Mouse (Mus musculus): ENCODE measurements around the gene Dedd2.
A peak's percentile ranks its signal among the peaks of the same experiment; 100 is the strongest.

The Dedd2 gene

DNA sequence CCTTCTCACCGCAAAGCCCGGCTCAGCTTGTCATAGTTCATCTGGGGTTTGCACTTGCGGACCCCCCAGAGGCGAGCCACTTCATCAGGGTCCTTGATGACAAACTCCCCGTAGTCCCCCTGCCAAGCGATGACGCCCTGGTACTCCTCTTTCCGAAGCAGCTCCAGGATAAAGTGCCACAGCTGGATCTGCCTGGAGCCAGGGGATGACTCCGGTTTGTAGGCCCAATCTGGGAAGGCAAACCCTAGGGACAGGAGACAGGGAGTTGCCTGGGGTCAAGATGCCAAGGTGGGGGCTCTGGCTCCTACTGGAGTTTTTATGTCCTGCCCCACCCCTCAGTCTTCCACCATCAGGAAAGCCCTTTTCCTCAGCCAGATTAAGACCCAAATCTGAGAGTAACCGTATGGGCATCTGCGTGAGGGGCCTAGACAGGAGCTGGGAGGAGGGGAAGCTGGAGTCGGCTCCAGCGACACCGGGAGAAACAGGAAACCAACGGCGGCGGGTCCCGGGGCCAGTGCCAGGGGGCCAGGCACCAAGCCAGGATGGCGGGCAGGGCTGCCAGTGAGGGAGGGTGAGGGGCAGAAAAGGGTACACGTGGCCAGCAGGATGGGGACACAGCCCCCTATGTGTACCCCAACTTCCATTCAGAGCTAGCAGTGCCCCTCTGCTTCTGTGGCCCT lies 25.8 kb upstream of the Dedd2 start:
- DNase-seq: peak; percentile 78

DNA sequence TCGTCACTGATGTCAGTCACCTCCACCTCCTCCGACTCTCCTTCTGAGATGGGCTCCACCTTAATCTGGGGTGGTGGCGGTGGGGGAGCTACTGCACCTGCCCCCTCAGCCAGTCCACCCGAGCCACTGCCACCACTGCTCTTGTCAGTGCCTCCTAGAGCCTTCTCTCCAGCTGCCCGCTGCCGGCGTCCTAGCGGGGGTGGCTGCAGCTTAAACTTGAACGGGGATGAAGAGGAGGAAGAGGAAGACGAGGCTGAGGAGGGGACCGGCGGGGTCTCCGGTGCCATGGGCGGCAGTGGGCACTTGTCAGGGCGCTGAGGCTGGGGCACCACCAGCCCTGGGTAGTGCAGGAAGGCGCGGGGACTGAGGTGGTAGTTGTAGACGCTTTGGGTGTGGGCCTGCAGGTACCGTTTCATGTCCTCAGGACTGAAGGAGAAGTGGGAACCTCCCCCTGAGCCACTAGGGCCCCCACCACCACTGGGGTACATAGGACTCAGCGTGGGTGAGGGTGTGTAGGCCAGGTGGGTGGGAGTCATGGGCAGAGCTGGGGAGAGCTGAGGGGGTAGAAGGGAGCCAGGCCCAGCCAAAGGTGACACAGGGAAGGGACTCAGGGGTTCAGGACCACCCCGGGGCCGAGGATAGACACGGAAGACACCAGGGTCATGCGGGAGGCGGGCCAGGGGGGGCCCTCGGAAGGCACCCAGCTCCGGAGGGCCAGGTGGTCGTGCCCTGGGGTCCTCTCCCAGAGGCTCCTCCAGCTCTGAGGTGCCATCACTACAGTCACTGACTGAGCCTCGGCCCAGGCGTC lies 24.4 kb upstream of the Dedd2 start:
- no peak for DNase-seq

DNA sequence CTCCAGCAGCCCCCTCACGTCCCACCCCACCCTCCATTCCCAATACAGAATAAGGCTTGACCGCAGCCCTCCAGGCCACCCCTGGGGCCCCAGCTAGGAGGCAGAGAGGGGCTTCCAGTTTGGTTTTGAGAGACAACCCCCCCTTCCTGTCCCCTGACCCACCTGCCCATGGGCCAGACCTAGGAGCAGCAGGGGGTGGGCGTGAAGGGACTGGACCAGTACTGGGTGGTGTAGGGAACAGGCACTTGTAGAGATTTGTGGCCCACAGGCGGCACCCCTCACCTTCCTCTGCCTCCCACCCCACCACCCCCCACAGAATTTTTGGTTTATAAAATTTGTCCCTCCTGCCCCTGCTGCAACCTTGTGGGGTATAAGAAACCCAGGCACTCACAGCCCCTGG lies 22.9 kb upstream of the Dedd2 start:
- no peak for DNase-seq

DNA sequence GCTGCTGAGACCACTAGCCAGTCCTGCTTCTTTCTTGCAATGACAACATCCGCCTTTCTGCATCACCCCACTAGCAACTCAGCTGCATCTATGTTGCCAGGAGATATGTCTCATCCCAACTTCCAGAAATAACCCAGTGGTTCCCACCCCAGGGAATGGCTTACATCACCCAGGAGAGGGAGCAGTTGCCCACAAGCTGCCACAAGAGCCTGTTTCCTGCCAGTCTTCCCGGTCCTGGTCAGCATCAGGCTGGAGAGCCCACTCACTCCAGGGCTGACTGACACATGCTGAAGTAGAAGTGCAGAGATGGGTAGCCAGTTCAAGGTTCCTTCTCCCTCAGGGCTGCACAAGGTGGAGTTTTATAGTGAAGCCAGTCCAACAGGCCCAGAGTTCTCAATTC lies 20.6 kb upstream of the Dedd2 start:
- peak; percentile 90 for DNase-seq

DNA sequence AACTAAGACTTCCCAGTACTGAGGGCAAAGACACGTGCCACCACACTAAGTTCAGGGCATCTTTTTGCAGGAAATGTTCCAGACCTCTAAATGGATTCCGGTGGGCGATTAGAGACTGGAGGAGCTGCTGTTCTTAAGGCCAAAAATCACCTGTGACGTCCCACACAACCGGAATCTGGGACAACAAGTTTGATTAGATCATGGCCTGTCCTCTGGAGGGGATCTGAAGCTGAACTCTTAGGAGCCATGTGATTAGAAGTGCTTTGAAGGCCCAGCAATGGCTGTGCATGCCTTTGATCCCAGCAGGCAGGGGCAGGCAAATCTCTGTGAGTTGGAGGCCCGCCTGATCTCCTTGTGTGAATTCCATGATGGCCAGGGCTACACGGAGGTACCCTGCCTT lies 20.2 kb upstream of the Dedd2 start:
- DNase-seq: no peak

DNA sequence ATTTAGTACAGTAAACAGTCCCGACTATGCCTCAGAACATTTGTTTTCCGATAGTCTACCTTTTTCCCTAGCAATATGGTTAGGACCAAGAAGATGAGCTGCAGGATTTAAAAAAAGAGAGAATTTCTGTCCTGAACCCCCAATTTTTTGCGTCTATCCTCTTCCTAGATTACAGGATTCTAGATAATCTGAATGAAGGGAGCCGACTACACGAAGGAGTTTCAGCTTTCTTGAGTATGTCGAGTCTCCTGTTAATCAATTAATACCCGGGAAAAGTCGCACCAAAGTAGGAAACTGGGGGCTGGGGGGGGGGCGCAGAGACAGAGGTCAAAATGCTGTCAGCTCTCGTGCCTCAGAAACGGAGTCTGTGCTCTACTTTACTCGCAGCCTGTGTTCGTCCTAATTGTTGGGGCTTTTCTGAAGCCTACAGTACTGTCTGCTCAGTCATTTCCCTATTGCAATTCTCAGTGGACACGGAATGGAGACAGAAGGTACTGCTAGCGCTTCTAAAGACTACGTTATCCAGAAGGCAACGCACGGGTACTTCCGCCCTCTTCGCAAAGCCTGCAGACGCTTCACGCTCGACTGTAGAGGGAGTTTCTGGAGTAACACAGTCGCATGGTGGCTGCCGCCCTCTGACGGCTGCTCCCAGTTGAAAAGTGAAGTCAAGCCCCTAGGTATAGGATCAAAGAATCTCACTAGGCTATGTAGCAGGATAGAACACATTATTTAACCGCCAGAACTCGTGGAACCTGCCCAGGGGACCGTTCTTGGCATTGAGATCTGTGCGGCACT lies 18.6 kb upstream of the Dedd2 start:
- peak; percentile 95 for DNase-seq

DNA sequence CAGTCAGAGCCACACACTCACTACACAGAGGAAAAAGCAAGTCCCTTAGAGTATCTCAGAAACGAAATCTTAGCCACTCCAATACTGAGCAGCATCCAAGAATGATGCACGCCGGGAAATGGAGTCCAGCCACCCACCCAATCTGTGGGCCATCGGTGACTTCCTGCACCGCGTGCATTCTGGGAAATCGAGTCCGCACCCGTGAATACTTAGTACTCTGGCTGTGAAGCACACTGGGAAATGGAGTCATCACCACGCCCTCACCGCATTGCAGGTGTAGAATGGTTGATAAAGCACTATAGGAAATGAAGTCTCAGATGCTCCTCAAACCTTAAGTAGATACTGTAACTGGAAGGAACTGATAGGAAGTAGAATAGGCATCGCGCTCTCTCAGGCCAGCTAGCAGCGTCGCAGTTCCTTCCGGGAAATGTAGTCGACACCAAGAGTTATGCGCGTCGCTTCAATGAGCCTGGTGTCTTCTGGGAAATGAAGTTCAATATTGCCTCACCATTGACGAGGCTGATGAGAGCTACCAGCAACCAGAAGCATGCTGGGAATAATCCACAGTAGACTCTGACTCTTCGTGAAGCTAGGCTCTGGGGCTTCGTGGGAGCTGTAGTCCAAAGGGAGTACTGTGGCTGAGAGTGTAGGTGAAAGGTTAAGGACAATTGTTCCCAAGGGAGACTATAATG lies 17.7 kb upstream of the Dedd2 start:
- DNase-seq: peak; percentile 97

DNA sequence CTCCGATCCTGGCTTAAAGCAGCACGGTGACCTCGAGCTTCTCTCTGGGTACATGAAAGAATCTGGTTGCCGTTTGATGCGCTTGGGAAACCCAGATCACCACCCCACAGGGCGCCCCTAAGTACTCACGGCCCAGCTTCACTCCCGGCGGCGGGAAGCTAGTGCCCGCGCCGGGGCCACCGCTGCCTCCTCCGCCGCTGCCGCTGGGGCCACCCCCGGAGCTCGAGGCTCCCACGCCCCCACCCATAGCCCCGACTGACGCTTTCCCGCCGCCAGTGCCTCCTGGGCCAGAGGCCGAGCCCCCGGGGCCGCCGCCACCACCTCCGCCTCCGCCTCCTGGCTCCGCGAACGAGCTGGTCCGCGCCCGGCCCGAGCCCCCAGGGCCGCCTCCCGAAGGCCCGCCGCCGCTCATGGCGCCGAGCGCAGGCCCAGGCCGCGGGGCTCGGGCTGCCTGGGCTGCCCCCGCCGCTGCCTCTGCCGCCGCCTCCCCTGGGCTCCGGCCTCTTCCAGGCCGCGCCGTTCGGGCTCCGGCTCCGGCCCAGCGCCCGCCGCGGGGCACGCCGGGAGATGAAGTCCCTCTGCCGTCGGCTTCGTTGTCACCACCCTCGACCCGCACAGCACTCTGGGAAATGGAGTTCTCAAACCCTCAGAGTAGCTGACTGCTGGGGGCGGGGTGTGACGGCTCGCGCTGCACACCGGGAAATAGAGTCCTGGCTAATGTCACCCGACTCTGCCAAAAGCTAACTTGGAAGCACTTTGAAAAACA lies 17.0 kb upstream of the Dedd2 start, which contains the start of gene Gsk3a:
Gsk3a (minus strand) TSS at position 603 of the 766 bp plus-strand sequence.
- peak; percentile 98 for DNase-seq

DNA sequence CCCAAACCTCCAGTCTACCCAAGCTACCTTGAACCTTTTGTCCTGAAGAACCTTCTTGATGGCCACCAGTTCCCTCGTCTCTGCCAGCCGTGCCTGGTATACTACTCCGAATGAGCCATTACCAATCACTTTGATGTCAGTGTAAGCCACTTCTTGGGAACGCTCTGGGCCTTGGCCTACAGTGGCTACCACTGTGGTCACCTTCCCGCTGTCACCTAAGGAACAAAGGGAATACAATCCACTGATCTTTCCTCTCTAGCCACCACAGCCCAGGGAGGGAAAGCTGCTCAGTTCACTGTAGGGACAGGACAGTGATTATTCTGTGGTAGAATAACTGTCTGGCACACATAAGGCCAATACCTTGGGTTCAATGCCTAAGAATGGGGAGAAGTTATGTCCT lies 15.1 kb upstream of the Dedd2 start:
- DNase-seq: no peak

DNA sequence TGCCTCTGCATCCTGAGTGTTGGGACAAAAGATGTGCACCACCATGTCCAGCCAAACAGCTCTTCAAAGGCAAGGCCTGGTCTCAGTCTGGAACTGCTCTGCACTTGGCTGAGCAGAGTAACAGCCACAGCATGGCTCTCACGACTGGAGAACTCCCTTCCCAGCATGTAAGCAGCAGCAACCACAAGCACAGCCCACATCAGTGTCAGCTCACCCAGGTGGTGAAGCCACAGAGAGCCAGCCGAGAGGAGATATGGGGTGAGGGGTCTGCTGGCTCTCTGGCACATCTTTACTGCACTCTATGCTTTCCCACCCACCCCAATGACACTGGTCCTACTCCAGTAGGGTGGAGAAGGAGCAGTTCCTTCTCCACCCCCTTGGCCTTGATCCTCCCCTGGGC lies 12.6 kb upstream of the Dedd2 start:
- DNase-seq: no peak

DNA sequence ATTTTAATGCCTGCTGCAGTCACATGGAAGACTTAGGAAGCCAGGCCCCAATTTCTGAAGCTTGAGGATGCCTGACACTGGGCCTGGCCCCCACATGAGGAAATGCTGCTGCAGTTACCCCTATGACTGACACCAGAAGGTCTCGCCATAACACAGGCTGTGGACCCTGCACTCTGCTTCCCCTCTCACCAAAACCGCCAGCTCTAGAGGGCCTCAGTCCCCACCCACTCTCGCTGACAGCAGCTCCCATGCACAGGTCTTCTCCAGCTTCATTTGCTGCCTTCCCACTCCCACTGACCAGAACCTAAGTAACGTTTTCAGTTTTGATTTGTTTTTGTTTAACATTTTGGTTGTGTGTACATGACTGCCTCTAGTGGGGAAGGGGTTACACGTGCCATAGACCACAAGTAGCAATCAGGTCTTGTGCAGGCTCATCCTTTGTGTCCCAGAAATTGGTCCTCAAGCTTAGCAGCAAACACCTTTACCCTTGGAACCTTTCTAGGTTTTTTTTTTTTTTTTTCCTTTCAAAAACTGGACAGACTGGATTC lies 11.8 kb upstream of the Dedd2 start:
- no peak for DNase-seq

DNA sequence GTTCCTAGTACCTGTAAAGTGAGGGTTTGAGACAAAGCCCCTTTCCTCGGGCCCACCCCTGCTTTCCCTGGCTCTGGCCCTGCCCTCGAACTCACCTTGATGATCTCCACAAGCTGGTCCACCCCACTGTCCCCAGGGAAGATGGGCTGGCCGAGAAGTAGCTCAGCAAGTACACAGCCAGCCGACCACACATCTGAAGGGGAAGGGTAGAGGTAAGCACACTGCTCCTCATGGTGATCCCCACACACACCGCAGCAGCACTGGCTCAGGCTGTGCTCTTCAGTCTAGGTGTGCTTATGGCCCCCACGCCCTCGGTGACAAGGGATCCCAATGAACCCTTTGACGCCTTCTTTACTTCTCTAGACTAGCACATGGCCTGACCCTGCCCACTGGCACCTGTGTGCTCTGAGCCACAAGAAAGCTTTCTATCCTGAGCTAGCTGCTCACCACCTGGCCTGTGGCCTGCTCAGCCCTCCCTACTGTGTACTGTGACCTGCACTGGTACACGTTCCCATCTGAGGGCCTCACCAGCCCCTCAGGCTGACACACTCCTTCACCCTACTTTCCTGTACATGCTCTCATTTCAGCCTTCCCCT lies 10.4 kb upstream of the Dedd2 start:
- DNase-seq: no peak

DNA sequence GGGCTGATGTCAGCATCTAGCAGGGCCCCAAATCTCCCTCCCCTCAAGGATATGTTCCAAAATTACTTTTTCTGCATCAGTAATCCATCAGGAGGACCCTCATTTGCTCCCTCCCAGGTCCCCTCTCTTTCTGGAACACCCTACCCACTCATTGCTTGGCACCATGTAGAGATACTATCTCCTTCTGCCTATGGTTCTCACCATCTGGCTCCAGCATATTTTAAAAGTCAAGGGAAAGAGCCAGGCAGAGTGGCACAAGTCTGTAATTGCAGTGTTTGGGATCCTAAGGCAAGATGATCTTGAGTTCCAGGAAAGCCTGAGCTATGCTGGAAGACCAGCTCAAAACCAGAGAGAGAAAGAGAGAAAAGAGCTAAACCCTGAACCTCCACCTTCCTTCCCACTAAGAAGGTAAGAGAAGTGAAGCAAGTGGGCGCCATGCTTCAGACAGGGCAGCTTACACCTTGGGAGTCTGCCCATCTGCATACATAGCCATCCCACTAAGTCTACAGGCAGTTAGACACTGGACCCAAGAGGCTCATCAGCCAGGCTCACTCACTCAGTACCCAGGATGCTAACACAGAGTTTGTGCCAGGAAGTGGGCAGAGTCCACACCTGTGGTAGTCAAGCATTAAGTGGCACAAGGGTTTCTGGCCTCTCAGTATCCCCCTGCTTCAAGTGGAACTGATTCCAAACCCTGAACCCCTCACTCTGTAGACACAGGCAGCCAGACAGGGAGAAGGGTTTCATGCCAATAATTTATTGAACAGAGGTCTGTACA lies 7.3 kb upstream of the Dedd2 start:
- DNase-seq: peak; percentile 60

DNA sequence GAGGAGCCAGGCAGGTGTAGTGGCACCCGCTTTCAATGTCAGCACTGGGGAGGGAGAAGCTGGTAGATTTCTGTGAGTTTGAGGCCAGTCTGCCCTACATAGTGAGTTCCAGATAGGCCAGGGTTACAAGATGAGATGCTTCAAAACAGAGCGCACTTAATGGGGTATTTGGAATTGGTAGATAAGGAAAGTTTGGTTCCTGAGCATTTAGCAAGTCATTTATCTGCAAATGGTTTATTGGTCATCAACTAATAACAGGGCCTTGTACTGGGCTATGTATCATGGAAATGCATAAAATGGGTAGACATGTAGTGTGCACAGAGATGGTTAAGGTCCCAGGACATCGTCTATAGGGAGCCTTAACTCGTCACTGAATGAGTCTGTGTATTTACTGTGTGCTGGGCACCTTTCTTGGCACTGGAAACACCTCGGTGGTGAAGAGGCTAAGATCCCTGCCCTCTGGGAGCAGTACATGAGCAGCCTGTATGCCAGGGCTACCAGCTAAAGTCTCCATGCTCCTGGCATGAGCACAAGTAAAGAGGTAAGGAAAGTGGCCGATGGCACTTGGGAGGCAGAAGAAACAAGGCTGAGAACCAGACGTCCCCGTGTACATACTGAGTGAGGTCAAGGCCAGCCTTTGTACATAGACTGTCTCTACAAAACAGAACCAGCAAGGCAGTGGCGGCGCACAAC lies 2.0 kb upstream of the Dedd2 start:
- DNase-seq: no peak

DNA sequence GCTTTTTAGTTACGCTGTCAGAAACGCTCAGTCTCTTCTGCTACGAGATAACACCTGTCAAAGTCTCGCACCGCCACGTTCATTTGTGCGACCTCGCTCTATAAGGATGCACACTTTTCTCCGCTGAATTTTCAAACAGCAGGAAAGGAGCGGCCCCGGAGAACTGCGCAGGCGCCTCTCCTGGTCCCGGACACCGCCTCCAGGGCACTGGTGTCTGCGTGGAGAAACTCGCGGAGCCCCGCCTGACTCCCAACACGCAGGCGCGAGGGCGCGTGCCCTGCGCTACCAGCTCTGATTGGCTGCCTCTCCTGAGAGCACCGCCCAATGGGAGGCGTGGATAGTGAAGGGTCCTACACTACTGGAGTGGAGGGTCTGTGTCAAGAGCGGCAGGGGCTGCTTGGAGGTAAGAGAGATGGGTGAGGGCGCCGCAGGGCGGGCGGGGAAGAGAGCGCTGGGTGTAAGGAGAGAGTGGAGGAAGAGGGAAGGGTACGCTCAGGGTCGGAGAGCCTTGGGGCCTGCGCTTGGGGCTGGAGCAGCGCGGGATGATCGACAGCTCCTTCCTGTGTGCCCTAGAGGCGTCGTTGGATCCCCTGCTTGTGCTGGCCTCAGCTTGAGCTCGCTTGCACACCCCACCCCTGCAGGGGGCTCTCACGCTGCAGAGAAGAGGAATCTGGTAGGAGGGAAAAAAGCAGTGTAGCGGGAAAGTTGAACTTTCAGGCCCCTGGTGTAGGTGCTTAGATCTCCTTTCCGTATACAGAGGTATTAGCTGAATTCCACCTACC lies 878 bp upstream of the Dedd2 start, which contains the start of gene Zfp526:
Zfp526 (plus strand) TSS at position 324 of the 782 bp plus-strand sequence.
- peak; percentile 98 for DNase-seq

DNA sequence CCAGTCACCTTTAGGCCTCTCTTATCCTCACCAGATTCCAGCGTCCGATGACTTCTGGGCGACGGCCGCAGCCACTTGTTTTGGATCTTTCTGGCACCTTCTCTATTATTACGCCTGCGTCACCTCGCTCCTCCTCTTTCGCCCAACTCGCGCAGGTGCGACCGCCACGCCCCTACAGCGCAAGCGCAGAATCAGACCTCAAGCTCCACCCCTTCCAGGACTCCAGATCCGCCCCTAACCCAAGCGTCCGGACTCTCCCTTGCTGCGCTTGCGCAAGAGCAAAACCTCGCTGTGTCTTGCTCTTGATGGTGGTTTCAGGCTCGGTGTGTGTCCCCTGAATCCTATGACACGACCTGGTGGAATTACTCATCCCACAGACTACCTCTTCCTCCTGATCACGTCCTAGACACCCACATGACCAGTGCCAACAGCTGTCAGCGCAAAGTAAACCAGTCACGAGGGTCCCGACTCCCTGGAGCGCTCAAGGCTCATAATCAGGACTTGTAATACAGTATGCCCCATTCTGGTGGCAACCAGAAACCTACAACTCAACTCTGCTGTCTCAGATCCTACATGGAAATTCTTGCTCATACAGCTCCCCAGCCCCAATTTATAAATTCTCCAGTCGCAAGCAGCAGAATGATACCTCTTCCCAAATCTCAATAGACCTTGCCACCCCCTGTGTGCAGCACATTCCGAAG lies 509 bp downstream of the Dedd2 start:
- peak; percentile 96 for DNase-seq

DNA sequence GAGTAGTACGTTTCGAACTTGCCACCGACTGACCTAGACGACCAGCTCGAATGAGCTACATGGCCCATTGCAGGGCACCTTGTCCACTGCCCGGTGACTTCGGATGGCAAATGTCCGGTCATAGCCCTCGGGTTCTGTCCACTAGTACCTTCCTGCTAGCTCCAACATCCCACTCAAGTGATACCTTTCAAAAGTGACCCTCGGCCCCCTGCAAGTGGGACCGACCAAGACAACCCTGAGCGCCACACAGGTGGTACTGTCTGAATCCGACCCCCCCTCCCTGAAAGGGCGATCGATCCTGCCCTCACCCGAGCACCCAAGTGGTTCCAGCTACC lies 1.0 kb downstream of the Dedd2 start:
- no peak for DNase-seq

DNA sequence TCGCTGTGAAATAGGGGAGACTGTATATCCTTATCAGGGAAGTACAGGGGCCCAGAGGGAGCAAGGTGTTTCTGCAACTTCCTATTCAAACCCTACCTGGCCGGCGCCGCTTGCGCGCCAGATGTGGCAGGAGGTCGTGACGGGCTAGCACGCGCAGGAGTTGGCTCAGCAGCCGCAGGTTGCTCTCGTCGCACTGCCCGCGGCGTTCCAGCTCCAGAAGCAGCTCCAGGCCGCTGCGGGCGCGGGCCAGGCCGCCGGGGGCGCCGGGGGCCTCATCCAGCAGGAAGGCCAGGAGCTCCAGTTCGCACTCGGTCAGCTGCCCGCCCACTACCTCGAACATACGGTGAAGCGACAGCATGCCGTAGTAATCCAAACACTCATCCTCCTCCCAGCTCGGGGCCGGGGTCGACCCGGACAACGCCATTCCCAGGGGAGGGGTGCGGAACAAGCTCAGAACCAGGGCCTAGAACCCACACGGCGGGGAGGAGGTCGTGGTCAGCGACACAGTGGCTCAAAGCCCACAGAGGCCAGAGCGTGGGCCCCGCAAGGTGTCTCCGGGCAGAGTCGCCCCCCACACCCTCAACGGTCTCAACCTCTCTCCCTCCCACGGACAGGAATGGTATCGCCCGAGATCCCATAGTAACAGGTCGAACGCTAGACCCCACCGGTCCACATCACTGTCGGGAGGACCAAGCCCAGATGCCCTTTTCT lies 1.6 kb downstream of the Dedd2 start:
- no peak for DNase-seq
